Mouse (Mus musculus): ENCODE measurements around the gene Ccl9.

GRCm38 (mm10) chr11:83550186-83550632 is 28.2 kb downstream of the Ccl9 start:
- no peak for TF ChIP-seq CTCF (IDR thresholded peaks at IDR 0.05)
- TF ChIP-seq POLR2A (IDR thresholded peaks at IDR 0.05; ENCODE audit: insufficient read depth, low read depth, low read length): no peak
- no peak for TF ChIP-seq EP300 (IDR thresholded peaks at IDR 0.05; ENCODE audit: insufficient read depth, low read depth, low read length)
